Mouse (Mus musculus) heart, adult 8-10 months (tissue): Measurements from ENCODE around the gene Gm6760. TPM values are rescaled to one million over a fixed set of nuclear protein-coding genes. Genes with fewer than 3 reads are reported as not detected.

Source experiments
- DNase-seq: peaks from one replicate; pipeline ENCODE4 v3.0.0; 2022; ENCODE audit warnings: low spot score
- total RNA-seq, 4 experiments: library from RNA; stranded (reverse); gene quantifications; 2 replicates each; pipeline ENCODE4 v1.2.4; 2022

Gm6760 gene
- not detected for total RNA-seq

DNA sequence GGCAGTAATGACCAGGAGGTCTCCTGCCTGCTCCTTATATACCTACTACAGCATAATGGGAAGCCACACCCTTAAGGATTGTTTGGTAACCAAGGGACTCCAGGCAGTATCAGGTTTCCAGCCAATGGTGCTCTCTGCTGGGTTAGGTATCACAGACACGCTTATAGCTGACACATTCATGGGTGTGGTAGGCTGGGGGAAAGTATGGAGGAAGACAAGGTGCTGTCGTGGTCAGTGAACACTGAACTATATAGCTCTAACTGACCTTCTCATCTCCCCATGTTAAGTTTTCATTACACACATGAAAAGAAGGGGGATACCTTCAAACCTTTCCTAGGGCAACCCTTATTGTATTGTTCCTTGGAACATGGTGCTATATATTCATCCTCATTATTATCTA is at the start of gene Gm6760:
Gene Gm6760 (minus strand): TSS at position 101 of the 400 bp plus-strand sequence.
- DNase-seq, result no peak

DNA sequence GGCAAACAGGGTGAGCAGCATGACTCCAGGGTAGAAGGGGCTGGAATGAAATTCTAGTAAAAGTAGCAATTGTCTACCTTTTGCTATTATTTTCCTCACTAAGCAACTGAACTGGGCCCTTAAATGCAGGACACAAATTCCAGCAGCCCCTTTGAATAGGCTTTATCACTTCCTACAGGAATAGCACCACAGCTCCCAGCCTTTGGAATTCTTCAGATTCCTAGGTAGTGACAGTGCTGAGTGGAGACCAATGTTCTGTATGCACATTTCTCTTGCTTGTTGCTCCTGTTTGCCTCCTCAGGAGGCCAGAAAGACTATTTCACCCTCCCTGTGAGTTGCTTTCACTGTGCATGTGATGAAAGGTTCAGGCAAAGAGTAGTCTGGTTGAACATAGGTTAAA is 29.2 kb upstream of the Gm6760 start:
- no peak for DNase-seq

DNA sequence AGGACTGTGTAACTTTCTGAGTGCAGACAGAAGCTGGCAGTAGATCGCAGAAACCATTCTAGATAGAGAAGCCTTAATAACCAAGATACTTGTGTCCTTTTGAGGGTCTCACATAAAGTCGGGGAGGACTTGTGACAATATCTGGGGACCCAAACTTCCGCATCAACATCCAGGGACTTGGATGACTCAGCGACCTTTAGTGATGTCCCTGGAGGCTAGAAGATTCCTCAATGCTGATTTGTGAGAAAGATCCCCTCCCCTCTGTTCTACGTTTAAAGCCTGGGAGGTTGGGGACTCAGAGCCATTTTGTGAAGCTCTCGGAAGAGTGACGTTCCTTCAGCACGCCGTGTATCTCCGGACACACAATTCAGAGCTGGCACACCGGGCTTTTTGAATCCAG is 21.2 kb upstream of the Gm6760 start, which contains the start of gene 3830417A13Rik:
Gene 3830417A13Rik (plus strand): TSS at position 301 of the 400 bp plus-strand sequence.
- DNase-seq, result no peak

Other genes with a start within 250 kb of the Gm6760 start
- gene 3830417A13Rik, start 21.4 kb upstream of the Gm6760 start, total RNA-seq, result not detected
- gene Slitrk4, start 124.8 kb upstream of the Gm6760 start, total RNA-seq, result under 1 TPM; 0.22 to 0.78 (median 0.54) TPM